Mouse (Mus musculus): Measurements from ENCODE around the gene Rgs10. TPM values are rescaled to one million over a fixed set of nuclear protein-coding genes. Genes with fewer than 3 reads are reported as not detected.
A peak's percentile ranks its signal among the peaks of the same experiment; 100 is the strongest.

Rgs10 gene
- total RNA-seq, 2 experiments from 2014 or later, result 10.1 to 14.9 TPM

DNA sequence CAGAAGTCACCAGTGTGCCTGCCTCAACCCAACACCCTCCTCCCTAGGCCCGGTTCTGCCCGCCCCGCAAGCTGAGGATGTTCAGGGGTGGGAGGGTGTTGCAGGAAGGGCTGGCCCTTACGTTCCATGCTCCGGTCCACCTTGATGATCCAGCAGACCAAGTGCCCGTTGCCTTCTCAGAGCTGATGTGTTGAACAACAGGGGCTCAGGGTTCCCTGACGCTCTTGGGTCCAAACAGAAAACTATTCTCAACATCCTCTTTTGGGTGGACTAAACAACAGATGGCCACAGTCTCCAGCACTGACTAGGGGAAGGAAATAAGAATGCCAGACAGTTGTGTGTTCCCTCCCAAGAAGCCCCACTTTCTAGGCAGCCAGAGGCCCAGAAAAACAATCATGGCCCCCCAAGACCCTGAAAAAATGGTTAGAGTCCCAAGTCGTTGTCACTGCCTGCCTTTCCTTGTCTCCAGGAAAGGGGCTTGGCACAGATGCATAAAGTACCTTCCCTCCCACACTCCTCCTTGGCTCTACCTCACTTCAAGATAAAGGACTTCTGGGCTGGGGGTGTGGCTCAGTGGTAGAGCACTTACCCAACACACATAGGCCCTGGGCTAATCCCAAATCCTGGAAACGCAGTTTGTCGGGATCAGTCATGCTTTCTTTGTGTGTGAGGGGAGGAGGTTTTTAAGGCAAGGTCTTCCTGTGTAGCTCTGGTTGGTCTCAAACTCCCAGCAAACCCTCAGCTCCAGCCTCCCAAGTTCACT, 6.3 kb downstream of the Rgs10 start:
- intact Hi-C loops (cut with DNase I), result no loop called here
- no peak for DNase-seq

DNA sequence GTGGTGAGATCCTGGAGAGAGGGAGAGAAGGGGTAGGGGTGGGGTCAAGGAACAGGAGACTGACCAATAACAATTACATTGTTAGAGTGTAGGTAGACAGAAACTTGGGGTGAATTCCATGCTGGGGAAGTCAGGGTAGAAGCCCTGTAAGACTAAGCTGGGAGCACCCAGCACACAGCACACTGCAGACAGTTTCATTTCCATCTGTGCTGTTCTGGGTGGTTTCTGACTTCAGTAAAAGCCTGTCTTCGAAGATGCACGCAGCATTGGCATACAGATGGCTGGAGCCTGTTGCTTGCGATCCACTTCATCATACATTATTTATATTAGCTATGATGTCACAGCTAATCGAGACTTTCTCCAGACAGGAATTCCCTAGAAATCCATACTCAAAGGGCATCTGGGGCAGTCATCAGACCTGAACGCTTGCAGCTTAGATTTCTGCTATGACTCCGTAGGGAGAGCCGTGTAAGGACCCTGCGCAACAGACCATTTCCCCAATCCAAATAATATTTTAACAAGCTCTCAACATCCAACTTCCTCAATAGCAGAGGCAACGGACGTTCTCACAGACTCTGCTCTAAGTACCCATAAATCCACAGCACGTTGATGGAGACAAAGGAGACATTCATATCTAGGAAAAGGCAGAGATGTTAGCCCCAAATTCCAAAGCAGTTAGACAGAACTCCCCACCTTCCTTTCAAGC, 7.7 kb downstream of the Rgs10 start:
- intact Hi-C loops (cut with DNase I), result no loop called here
- no peak for DNase-seq

DNA sequence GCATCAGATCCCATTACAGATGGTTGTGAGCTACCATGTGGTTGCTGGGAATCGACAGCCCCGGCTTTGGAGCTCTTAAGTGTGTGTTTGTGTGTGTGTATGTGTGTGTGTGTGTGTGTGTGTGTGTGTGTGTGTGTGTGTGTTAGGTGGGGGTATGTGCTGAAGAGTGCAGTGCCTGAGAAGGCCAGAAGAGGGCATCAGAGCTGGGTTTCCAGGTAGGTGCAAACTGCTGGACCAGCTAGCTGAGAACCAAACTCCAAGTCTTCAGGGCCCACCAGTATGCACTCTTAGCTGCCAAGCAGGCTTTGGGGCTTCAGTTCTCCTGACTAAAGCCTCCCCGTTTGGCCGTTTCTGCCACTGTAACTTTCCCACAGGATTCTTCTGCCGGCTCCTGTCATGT, 10.3 kb downstream of the Rgs10 start:
- no peak for DNase-seq
- intact Hi-C loops (cut with DNase I), result no loop called here

- DNase-seq, result no peak
- intact Hi-C loops (cut with DNase I), result no loop called here
These were observed 14.6 kb downstream of the Rgs10 start for GRCm38 (mm10) chr7:128403988-128404387.

DNA sequence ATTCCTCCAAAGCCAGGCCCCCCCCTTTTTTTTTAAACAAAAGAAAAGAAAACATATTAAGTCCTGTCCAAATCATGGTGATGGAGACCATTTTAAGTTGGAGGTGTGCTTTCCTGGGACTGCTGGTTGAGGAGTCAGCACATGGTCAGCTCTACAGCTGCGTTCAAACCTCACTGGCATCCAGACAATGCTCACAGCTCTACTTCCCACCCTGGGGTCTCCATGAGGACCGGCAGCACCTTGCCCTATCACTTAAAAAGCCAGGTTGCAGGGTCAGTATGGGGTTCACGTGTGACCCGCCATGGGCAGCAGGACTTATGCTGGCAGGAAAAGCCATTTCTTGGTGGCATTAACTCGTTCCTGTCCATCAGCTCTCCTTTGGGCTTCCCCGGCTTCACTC, 15.0 kb downstream of the Rgs10 start:
- no peak for DNase-seq
- intact Hi-C loops (cut with DNase I), result no loop called here

DNA sequence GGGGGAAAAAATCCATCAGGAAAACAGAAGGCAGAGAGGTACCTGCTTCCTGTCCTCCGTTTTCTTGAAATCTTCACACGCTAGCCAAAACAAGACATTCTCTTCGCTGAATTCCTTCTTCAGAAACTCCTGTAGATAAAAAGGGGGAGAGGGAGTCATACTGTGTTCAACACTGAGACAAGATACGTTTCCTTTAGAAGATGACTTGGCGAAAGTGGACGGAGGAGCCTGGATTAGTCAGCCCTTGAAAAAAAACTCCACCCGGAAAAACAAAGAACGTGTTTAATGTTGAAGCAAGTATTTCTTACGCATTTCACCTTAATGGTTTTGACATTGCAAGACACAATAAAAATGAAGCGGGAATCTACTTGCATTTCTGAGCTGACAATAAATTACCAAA, 15.4 kb downstream of the Rgs10 start:
- intact Hi-C loops (cut with DNase I), result no loop called here
- no peak for DNase-seq

DNA sequence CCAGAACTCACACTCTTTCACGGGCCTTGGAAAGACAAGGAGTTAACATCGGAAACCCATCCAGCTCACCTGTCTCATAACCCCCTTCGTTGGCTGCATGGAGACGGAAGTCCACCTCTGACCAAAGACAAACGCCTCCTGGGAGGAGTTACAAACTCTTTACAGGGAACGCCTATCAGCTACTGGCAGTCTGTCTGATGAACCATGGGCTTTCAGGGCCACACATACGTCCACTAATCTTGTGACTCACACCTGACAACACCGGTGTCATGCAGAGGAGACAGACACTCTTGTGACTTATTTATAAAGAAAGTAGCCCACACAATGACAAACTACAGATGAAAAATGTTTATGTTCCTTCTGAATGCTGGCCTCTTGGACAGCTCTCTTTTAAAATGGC, 16.0 kb downstream of the Rgs10 start:
- DNase-seq, result no peak
- intact Hi-C loops (cut with DNase I), result no loop called here

DNA sequence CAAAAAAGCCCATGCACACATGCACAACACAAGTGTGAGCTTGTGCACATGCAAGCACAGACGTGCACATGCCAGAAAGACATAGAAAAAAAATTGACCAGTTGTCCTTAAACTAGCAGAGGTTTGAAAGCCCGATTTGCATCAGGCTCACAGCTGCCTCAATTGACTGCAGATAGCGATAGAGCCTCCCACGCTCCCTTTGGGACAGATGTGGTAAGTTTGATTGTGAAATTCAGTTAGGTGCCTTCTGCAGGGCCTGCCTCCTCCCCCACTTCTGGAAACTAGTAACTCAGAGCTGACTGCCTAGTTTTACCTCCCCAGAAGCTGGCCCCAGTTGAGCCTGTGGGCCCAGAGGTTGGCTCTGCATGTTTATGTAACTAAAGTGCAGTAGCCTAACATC, 19.9 kb downstream of the Rgs10 start:
- intact Hi-C loops (cut with DNase I), result no loop called here
- no peak for DNase-seq

GRCm38 (mm10) chr7:128397066-128397465, 21.5 kb downstream of the Rgs10 start:
- DNase-seq, result no peak

GRCm38 (mm10) chr7:128393756-128394155, 24.8 kb downstream of the Rgs10 start:
- intact Hi-C loops (cut with DNase I), result no loop called here
- DNase-seq, result no peak

More at GRCm38 (mm10) chr7:128397066-128397465, 21.5 kb downstream of the Rgs10 start:
- intact Hi-C loops (cut with DNase I), result no loop called here

- intact Hi-C loops (cut with DNase I), result no loop called here
- no peak for DNase-seq
These were observed 25.6 kb downstream of the Rgs10 start for GRCm38 (mm10) chr7:128392972-128393314.

GRCm38 (mm10) chr7:128392071-128392971, 26.2 kb downstream of the Rgs10 start:
- peak; percentile 33 to 38 for DNase-seq
- intact Hi-C loops (cut with DNase I), result no loop called here

GRCm38 (mm10) chr7:128391267-128392057, 27.1 kb downstream of the Rgs10 start:
- intact Hi-C loops (cut with DNase I), result no loop called here
- DNase-seq, result no peak

GRCm38 (mm10) chr7:128388968-128389367, 29.6 kb downstream of the Rgs10 start:
- intact Hi-C loops (cut with DNase I), result no loop called here
- peak; percentile 87 to 90 for DNase-seq

DNA sequence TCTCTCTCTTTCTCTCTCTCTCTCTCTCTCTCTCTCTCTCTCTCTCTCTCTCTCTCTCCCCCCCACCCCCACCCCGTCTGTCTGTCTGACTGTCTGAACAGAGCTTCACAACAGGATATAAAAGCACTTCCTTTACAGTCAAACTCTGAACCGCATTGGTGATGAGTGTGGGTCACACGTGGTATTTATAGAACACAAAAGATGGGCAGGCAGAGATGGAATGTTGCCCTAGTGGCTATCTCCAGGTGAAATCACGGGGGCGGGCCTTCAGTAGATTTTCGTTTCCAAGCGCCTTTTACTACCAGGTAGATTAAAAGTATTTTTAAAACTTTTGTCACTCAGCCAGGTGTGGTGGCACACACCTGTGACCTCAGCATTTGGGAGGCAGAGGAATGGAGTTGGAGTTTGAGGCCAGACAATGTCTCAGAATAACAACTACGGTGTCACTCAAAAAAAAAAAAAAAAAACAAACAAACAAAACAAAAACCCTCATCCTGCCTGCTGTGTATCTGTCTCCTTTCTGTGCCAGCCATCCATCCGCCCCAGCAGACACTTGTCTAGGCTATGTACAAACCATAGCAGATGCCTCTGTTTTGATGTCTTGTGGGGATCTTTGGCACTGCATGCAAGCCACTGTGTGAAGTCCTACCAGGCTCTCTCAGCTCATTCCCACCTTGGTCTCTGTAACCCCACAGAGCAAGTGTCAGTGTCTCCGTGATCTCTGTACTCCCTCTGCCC, 34.7 kb downstream of the Rgs10 start:
- no peak for DNase-seq
- intact Hi-C loops (cut with DNase I), result no loop called here

DNA sequence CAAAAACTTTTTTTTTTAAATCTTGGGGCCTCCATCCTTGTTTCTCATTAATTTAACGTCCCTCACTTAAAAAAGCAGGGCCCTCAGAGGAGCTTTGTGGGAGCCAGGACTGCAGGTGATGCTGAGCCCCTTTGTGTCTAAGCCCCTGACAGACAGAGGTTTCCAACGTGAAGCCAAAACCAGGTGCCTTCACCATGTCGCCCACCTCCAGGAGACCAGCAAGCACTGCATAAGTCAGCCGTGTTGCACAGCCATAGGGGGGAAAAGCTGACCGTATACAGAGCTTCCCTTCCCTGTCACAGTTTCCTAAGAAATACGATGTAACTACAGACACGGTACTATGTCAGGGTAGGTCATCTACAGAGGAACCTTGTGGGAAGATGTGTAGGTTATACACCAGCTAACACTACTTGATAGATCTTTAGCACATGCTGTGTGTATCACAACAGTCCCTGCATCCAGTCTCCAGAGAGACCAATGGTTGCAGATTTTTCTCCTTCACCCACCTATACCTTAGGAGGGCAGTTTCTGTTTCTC, 35.3 kb downstream of the Rgs10 start:
- no peak for DNase-seq
- intact Hi-C loops (cut with DNase I), result no loop called here

DNA sequence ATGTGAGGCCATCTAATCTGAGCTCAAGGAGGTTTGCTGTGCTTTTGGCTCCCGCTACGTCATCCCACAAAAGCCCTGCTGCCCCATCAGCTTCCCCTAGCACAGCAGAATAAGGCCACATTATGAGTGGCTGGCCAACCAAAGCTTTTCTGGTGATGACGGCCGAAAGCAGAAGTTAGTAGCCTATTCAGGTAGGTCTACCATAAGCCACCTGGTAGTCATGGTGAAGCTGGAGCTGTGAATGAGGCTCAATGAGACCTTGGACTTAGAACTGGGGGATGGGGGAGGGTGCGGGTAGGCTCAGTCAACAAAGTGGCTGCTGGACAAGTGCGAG, 36.1 kb downstream of the Rgs10 start:
- intact Hi-C loops (cut with DNase I), result no loop called here
- DNase-seq, result no peak

DNA sequence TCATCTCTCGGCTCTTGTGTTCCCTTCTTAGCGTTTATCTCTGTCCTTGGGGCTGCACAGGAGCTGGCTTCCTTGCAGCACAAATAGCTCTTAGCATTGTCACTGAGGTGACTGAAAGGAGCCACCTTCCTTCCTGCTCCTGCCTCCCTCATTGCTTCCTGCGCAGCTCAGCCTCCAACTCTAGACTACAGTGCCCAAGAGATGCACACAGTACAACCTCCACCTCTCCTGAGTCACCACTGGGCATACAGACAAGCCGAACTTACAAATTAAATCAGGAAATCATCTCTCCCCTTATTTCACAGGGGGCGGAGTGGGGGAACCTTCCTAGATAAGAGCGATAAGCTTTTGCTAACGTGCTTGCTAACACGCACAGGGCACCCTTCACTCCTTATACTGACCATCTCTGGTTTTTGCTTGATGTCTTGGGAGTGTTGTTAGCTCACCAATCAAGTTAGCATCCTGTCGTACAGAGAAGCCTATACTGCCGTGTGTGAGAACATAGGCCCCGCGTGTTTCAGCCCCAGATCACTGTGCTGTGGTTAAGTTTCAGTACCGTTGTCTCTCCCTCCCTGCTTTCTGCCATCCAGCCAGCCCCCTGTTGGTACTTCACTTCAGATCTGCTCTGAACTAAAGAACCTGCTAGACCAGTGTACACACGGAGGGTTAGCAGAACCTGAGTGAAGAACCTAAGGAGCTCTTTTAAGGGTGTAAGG, 36.6 kb downstream of the Rgs10 start:
- DNase-seq, result no peak
- intact Hi-C loops (cut with DNase I), result no loop called here

DNA sequence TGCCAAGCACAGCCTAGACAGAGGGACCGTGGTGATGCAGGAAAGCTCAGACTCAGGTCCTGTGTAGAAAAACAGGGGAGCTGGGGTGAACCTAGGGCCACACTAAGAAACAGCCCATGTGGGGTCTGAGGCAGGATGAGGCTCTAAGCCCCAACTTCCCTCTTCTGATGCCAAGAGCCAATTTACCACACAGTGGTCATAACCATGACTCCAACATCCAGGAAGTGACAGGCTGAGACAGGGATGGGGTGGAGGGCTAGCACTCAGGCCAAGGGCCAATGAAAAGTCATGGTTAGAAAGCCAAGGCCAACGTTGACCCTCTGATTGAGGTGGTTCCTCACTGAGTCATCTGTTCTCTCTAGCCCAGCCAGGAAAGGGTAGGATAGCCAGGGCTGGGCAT, 37.6 kb downstream of the Rgs10 start:
- no peak for DNase-seq
- intact Hi-C loops (cut with DNase I), result no loop called here
